Mouse (Mus musculus) induced T-regulatory cell, adult 2 months (primary cell): ENCODE data around the gene Gm42957.
"Not testable (repeated sequence)": the region's sequence is repeated elsewhere in the genome, so short reads cannot be mapped to it uniquely, and the experiment has no call there.

Source experiments
- DNase-seq: peaks from one replicate; pipeline ENCODE4 v3.0.0-alpha.2; 2012; ENCODE audit warnings: low read depth

The Gm42957 gene

GRCm38 (mm10) chr3:96675171-96675570 is 39.9 kb downstream of the Gm42957 start:
- DNase-seq, result peak; percentile 64

- DNase-seq, result no peak
Observed at GRCm38 (mm10) chr3:96675690-96676089, 40.4 kb downstream of the Gm42957 start.

- no peak for DNase-seq
Observed at GRCm38 (mm10) chr3:96678456-96678855, 43.2 kb downstream of the Gm42957 start.

- no peak for DNase-seq
Observed at GRCm38 (mm10) chr3:96679159-96679674, 43.9 kb downstream of the Gm42957 start.

GRCm38 (mm10) chr3:96680269-96680956 is 45.1 kb downstream of the Gm42957 start:
- DNase-seq, result no peak

- no peak for DNase-seq
Observed at GRCm38 (mm10) chr3:96683496-96683895, 48.2 kb downstream of the Gm42957 start.

GRCm38 (mm10) chr3:96684151-96684821 is 49.0 kb downstream of the Gm42957 start:
- DNase-seq, result no peak

- DNase-seq, result no peak
Observed at GRCm38 (mm10) chr3:96684822-96685156, 49.5 kb downstream of the Gm42957 start.

GRCm38 (mm10) chr3:96686057-96686456 is 50.8 kb downstream of the Gm42957 start:
- DNase-seq, result not testable (repeated sequence)

GRCm38 (mm10) chr3:96688854-96689253 is 53.6 kb downstream of the Gm42957 start:
- no peak for DNase-seq

GRCm38 (mm10) chr3:96690298-96690697 is 55.0 kb downstream of the Gm42957 start:
- peak; percentile 51 for DNase-seq

GRCm38 (mm10) chr3:96692506-96692905 is 57.2 kb downstream of the Gm42957 start:
- DNase-seq, result no peak

GRCm38 (mm10) chr3:96693579-96693978 is 58.3 kb downstream of the Gm42957 start:
- no peak for DNase-seq

- DNase-seq, result peak; percentile 78
Observed at GRCm38 (mm10) chr3:96696198-96696765, 61.0 kb downstream of the Gm42957 start, which contains the start of gene Pias3. Pias3 (plus strand) TSS chr3:96696384.

- peak; percentile 87 for DNase-seq
Observed at GRCm38 (mm10) chr3:96696766-96697732, 61.8 kb downstream of the Gm42957 start.

- no peak for DNase-seq
Observed at GRCm38 (mm10) chr3:96698993-96699690, 63.9 kb downstream of the Gm42957 start.

GRCm38 (mm10) chr3:96700376-96700775 is 65.1 kb downstream of the Gm42957 start:
- DNase-seq, result peak; percentile 72

- DNase-seq, result no peak
Observed at GRCm38 (mm10) chr3:96701003-96701402, 65.7 kb downstream of the Gm42957 start.
